Mouse (Mus musculus): ENCODE measurements around the gene Gm49345.
"Not testable (repeated sequence)": the region's sequence is repeated elsewhere in the genome, so short reads cannot be mapped to it uniquely, and the experiment has no call there.

DNA sequence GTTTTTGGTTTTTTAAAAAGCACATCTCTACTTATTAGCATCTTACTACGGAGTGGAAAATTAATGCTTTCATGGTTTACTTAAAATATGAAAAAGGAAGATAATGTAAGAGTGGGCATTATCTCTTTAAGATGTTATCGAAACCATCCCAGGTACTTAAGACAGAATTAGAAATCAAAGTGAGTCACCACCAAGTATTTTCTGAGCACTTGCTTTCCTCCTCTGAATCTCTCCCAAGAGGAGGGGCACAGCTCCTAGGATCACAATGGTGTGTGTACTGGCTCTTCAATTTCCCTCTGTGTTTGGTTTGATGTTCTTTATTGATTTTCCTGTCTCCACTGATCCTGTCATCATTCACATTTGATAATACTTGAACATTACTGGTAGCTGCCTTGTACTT, 46.3 kb upstream of the Gm49345 start:
- not testable (repeated sequence) for TF ChIP-seq ZC3H11A (IDR thresholded peaks at IDR 0.05; ENCODE audit: low read depth, low read length); CHD1 (IDR thresholded peaks at IDR 0.05; ENCODE audit: low read depth, low read length); CTCF (conservative IDR thresholded peaks at IDR 0.05 in 1 of 2, IDR thresholded peaks at IDR 0.05 in 1 of 2; ENCODE audit: low read depth in 2 of 2, low read length in 2 of 2); ZNF384 (IDR thresholded peaks at IDR 0.05; ENCODE audit: low read depth, low read length); EP300 (IDR thresholded peaks at IDR 0.05; ENCODE audit: low read length); USF2 (conservative IDR thresholded peaks at IDR 0.05; ENCODE audit: low read depth, low read length); GABPA (IDR thresholded peaks at IDR 0.05; ENCODE audit: insufficient replicate concordance, low read depth, low read length); E2F4 (IDR thresholded peaks at IDR 0.05; ENCODE audit: insufficient replicate concordance, low read depth, low read length); SMC3 (IDR thresholded peaks at IDR 0.05; ENCODE audit: low read depth, low read length)
